Mouse (Mus musculus) gastrocnemius, adult 2 months (tissue): ENCODE data around the gene Lenep. TPM values are rescaled to one million over a fixed set of nuclear protein-coding genes. Genes with fewer than 3 reads are reported as not detected.
A peak's percentile ranks its signal among the peaks of the same experiment; 100 is the strongest.
"Not testable (repeated sequence)": the region's sequence is repeated elsewhere in the genome, so short reads cannot be mapped to it uniquely, and the experiment has no call there.

Experiments
- DNase-seq: peaks from one replicate; pipeline ENCODE4 v3.0.0; 2022
- H3K27ac ChIP-seq: fragments of 200-600 bp; 2 replicates; pipeline ENCODE4 v1.8.1; 2022; ENCODE audit warnings: mild to moderate bottlenecking
- H3K4me3 ChIP-seq: fragments of 200-600 bp; 2 replicates; pipeline ENCODE4 v1.8.1; 2022; ENCODE audit warnings: mild to moderate bottlenecking, moderate library complexity
- CTCF ChIP-seq: fragments of 200-600 bp; IDR thresholded peaks from 2 replicates; pipeline ENCODE4 v1.8.1; 2022; ENCODE audit warnings: antibody characterized with exemption, mild to moderate bottlenecking, moderate library complexity
- intact Hi-C: fragments of 180-260 bp; cut with DNase I; formaldehyde crosslinking; loops from one replicate; pipeline ENCODE4 v1.15.1; 2025
- long read RNA-seq, 2 experiments: library from polyadenylated mRNA; stranded (forward); transcript quantifications; one replicate each; pipeline ENCODE4 v2.0.0; 2021
- total RNA-seq, 2 experiments: library from RNA; stranded (reverse); gene quantifications; 2 replicates each; pipeline ENCODE4 v1.2.3; 2021

The Lenep gene
- 1 to 10 TPM in 1 of 2 experiments, under 1 TPM in 1; 0.41 to 2.1 TPM for total RNA-seq
- long read RNA-seq, experiment 1, partial matches to known transcripts = 0 of 4 reads
- long read RNA-seq, experiment 1, other reads (novel, unspliced or antisense) = 0 of 4 reads
- long read RNA-seq, experiment 2, partial matches to known transcripts = 0 of 1 reads
- long read RNA-seq, experiment 2, other reads (novel, unspliced or antisense) = 0 of 1 reads

DNA sequence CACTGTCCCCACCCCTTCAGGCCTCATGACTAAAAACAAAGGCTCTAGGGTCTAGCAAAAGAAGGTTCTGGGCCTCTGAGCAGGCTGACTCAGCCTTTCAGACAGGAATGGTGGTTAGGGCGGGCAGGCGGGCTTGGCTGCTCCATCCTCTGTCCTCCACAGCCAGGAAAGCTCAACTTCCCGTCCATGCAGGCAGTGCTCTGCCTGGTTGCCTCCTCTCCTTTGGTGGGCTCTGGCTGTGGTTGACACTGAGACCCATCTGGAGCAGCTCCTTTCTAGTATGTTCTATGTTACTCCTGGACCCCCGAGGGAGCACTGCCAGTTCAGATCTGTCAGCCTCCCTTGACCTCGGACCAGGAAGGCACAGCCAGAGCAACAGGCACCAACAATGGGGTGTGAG lies at the start of gene Lenep:
Gene Lenep (minus strand): TSS at position 101 of the 400 bp plus-strand sequence.
- DNase-seq = peak; percentile 14
- TF ChIP-seq CTCF = no peak
- no peak within 1 kb of the TSS for H3K27ac ChIP-seq
- H3K4me3 ChIP-seq = no peak within 1 kb of the TSS
- intact Hi-C loops = no loop called here

DNA sequence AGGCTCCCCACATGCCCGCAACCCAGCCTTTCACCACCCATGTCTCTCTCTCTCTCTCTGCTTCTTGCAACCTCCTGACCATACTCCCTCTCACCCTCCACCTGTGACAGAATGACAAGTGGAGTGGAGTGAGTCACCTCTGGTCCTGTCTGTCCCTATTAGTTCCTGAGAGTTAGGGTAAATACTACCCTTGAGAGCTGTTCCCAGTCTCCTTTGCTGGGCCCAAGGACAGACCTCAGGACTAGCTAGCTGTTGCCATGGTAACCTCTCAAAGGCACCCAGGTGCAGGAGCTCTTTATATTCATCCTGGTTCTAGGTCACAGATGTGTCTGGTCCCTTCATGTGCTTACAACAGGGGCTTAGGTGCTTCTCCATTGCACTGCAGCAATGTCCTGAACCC lies 49.3 kb upstream of the Lenep start:
- no peak overlapping the region for H3K4me3 ChIP-seq
- intact Hi-C loops = loop anchor here (5.0 kb wide), 1 partner anchor 35 kb away; no protein-coding TSS in a partner anchor
- no peak for TF ChIP-seq CTCF
- no peak for DNase-seq
- no peak overlapping the region for H3K27ac ChIP-seq

DNA sequence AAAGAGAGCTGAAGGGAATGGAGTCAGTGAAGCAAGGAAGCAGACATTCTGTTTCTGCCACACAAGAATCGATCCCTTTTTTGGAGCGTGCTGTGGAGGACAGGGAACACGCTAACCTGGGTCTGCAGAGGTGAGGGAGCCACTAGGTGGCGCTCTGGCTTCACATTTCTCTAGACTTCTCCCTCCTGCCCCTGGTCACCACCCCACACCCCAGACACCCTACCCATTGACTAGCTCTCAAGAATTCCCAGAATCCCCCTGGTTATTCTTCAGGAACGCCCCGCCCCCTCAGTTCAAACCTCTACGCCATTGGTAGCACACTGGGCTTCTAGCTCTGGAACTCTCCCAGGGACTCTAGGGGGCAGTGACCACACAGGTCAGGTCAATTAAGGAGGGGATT lies 46.9 kb upstream of the Lenep start:
- intact Hi-C loops = no loop called here
- peak overlapping the region; percentile 63; the same call in 1 of the 2 replicates for H3K27ac ChIP-seq
- H3K4me3 ChIP-seq = no peak overlapping the region
- peak; percentile 78 for DNase-seq
- peak; percentile 86 for TF ChIP-seq CTCF

DNA sequence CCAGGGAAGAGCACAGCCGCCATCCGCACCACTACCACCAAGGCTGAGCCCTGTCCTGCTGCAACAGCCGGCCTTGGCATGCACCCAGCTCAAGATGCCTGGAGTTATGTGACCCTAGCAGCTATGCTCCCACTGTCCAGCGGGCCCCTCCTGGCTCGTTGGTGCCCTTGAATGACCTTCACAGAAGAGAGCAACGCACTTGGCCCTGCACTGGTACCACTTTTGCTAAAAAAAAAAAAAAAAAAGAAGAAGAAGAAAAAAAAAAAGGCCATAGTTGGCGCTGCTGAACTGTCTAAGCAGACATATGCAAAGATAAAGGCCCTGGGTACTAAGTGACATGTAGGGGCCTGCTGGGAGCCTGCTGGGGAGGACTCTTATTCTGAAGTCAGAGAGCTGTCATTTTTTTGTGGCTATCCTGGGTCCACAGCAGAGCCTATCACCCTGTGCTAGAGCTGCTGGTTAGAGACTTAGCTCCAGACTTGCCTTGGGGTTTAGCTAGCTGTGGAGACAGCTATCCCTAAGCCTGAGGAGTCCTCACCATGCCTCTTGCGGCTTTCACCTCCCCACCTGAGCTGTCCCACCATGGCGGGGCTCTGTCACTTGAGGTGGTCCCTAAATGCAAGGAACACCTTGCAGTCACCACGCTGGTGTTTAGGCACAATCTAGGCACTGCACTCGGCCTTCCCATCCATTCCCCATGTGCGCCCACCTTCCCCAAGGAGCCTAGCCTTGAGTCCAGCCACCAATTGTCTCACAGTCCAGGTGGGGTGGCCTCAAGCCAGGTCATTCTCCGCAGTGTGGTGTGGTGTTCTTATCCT lies 46.3 kb upstream of the Lenep start:
- Histone ChIP-seq H3K4me3 (no peak overlapping the region), H3K27ac (peak overlapping the region; percentile 63)
- no peak for TF ChIP-seq CTCF
- intact Hi-C loops = no loop called here
- DNase-seq = peak; percentile 82

DNA sequence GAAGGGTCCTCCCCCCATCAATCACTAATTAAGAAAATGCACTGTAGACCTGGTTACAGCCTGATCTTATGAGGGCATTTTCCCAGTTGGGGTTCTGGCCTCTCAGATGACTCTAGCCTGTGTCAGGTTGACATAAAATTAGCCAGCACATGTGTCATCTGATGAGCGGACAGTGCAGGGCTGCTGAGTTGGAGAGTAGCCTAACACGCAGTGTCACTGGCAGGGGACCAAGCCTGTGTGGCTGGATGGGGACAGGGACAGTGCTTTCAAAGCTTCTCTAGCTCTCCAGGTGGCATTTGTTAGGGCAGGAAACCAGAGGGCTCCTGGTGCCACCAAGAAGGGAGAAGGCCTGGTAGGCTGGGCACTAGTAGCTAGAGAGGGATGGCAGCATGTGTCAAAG lies 38.1 kb upstream of the Lenep start:
- H3K4me3 ChIP-seq = peak overlapping the region; percentile 80
- intact Hi-C loops = no loop called here
- peak overlapping the region; percentile 98 for H3K27ac ChIP-seq
- peak; percentile 91 for DNase-seq
- TF ChIP-seq CTCF = no peak

DNA sequence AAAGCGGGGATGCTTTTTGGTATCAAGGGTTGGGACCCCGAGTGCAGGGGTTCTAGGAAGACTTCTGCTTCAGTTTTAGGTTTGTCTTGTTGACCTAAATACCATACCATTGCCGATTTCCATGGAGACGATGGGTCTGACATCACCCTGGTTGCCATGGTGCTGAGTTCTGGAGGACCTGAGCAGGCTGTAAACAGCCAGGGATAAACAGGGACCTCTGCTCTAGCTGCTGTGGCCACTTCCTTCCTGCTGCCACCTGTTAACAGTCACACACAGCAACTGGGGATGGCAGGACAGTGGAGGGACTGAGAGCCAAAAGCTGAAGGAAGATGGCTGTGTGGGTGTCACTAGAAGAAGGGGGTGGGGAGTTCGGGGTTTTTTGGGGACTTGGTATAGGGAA lies 34.7 kb upstream of the Lenep start:
- DNase-seq = peak; percentile 54
- Histone ChIP-seq H3K4me3 (peak overlapping the region; percentile 80), H3K27ac (peak overlapping the region; percentile 98)
- no peak for TF ChIP-seq CTCF
- intact Hi-C loops = no loop called here

DNA sequence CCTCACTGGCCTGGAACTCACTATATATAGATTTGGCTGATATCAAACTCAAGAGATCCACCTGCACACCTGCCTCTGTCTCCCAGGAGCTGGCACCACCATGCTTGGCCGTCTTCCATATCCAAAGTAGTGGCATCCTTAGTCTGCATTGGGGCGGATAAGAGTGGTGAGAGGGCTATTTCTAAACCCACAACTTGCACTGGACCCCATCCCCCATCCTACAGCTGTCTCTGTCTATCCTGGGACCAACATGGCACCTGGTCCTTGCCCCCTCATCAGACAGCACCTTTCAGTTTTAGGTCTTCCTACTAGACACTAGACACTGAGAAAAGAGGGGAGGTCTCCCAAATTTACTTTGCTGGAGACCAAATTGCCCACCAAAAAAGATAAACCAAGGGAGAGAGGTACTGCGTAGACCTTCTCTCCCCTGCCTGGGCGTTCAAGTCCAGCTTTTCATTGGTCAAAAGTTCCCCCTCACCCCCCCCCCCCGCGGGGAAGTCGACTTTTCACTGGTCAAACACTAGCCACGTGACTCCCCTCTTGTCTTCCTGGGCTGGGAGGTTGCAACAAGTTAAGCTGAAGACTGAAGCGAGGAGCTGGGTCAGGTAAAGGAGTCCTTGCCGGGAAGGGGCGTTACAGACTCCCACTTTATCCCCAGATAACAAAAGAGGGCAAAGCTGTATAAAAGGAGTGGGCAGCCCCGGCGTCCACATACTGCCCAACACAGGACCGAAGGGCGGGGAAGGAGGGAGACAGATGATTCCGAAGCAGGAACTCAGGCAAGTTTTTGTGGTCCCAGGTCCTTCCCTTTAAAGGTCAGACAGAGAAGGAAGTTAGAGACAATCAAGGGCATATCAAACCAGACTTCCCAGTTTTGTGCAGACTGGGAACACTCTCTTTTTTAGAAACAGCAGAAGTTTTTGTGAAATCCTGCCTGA lies 33.9 kb upstream of the Lenep start, which contains the start of gene Pbxip1:
Gene Pbxip1 (plus strand): TSS at position 531 of the 938 bp plus-strand sequence.
- TF ChIP-seq CTCF = no peak
- peak; percentile 87 for DNase-seq
- intact Hi-C loops = no loop called here
- Histone ChIP-seq H3K4me3 (peak within 1 kb of the TSS; percentile 80), H3K27ac (peak within 1 kb of the TSS; percentile 98)

DNA sequence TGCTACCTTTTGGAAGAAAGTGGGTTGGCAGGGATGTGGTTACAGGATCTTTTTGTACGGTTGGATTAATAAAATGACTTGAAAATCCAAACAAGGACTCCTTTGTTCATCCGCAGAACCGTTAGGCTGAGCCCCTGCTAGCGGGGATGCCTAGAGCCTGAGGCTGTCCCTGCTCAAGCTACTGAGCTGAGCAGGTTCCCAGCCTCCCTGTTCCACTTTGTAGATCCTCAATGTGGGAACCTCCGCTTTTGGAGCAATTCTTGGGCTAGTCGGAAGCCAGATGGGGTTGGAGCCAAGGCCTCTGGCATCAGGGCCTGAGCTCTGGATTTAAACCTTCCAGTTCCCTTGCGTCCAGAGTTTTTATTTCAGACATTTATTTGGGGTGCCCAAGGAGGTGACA lies 32.4 kb upstream of the Lenep start:
- H3K4me3 ChIP-seq = no peak overlapping the region
- peak; percentile 53 for DNase-seq
- intact Hi-C loops = no loop called here
- H3K27ac ChIP-seq = peak overlapping the region; percentile 98
- no peak for TF ChIP-seq CTCF

DNA sequence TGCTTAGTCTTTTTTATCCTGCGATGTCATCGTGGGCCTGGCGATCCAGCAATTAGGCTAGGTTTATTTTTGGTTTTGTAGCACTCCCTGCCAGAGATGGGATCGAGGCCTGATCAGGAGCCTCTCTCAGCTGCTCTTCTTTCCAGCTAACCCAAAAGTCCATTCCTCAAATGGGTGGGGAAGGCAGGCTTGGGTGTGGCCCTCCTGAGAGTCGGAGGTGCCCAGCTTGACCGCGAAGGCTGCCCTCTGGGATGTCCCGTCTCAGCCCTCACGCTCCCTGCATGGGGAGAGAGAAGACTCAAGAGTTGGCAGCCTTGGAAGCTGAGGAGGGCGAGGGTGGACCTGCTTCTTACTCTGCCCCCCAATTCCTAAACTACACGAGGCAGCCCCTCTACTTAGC lies 31.9 kb upstream of the Lenep start:
- H3K27ac ChIP-seq = peak overlapping the region; percentile 98
- no peak for TF ChIP-seq CTCF
- peak; percentile 30 for DNase-seq
- intact Hi-C loops = no loop called here
- no peak overlapping the region for H3K4me3 ChIP-seq

DNA sequence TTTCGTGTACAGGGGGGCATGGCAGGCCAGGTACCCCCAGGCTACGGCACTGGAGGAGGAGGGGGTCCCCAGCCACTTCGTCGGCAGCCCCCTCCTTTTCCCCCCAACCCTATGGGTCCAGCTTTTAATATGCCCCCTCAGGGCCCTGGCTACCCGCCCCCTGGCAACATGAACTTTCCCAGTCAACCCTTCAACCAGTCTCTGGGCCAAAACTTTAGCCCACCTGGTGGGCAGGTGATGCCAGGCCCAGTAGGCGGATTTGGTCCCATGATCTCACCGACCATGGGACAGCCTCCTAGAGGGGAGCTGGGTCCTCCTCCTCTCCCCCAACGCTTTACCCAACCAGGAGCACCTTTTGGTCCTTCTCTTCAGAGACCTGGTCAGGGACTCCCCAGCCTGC lies 30.0 kb upstream of the Lenep start:
- peak; percentile 25 for DNase-seq
- Histone ChIP-seq H3K4me3 (no peak overlapping the region), H3K27ac (no peak overlapping the region)
- TF ChIP-seq CTCF = no peak
- intact Hi-C loops = no loop called here

DNA sequence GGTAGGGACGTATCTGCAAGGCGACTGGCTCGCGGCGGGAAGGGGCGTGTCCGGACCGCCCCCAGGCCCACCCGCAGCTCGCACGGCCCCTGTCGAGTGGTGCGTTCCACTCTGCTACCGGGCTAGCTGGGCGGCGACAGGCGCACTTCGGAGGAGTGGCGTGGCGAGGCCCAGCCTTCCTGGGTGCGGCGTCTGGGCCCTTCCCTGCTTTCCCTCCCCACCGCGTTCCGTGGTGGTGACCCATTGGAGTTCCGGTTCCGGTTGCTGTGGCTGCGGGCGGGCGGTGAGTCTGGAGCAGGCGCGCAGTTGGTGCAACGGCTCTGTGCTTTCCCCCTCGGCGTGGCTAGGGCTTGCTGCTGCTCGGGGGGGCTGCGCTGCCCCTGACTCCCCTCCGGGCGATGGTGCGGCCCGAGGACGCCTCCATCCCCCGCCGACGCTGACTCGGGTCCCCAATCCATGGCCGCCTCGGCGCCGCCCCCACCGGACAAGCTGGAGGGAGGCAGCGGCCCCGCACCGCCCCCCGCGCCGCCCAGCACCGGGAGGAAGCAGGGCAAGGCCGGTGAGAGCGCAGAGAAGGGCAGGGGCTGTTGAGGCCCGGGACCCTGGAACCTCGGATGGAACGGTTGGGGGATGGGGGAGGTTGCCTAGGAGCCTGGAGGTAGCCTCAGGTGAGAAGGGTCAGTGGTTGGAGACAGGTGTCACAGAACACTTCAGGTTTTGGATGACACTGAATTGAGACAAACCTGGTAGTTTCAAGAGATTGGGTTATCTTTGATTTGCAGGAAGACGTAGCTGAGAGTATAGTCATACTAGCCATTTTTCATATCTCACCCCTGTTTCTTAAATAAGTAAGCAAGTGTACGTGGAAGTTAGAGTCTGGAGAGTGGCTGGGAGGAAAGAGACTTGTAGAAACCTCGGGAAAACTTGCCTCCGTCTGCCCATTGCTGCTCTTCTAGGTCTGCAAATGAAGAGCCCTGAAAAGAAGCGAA lies 27.9 kb upstream of the Lenep start, which contains the start of gene Pygo2:
Gene Pygo2 (plus strand): TSS at position 44 of the 989 bp plus-strand sequence.
- intact Hi-C loops = loop anchor here (2.0 kb wide), 1 partner anchor 36 kb away; the partner anchor contains the start of gene Zbtb7b
- DNase-seq = peak; percentile 98
- Histone ChIP-seq H3K4me3 (peak within 1 kb of the TSS; percentile 80), H3K27ac (peak within 1 kb of the TSS; percentile 93)
- TF ChIP-seq CTCF = no peak

DNA sequence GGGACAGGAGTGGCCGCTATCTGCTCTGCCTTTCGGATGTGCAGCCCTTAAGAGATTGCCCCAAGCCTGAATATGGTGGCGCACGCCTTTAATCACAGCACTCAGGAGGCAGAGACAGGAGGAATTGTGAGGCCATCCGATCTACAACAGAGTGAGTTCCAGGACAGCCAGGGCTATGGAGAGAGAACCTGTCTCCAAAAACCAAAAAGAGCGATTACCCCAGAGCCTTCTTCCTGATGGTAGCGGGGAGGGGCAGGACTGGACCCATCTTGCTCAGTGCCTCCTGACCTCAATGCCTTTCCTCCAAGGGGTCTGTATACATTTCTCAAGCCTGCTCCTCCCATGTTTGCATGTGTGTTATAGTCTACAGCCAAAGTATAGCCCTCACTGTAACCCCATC lies 26.4 kb upstream of the Lenep start:
- intact Hi-C loops, H3K4me3 ChIP-seq, DNase-seq, H3K27ac ChIP-seq: not testable (repeated sequence)
